Comparison of ENCODE assay signal across 19 mouse cellular contexts in the genomic region with DNA sequence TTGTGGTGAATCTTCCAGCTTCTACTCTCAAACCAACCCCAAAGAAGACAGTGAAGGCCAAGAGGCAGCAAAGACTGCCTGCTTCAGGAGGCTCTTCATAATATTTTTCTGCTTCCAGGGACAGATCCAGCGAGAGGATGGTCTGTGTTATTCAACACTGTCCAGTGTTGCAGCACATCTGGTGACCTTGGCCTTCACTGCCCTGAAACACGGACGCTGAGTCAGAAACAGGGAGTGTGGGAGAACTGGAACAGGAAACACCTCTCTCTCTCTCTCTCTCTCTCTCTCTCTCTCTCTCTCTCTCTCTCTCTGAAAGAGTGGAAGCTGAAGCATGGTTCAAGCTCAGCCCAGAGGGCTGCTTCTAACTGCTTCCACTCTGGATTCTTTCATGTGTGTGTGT. TPM values are rescaled to one million over a fixed set of nuclear protein-coding genes. Genes with fewer than 3 reads are reported as not detected.
DNase-seq lines count a peak whose midpoint lies in the region; ATAC-seq and TF ChIP-seq lines count a peak whose summit lies in the region.
"Had no signal": no experiment of that assay in that cellular context is flagged by ENCODE, and none has a peak within 500 bp of the region (broad histone marks: within the 10 kb centered on the region; RNA-seq: fewer than 3 reads in every experiment).

No protein-coding gene starts in this region.

- WGBS in midbrain, embryonic 14.5 days = 80% methylated on average over 3 of the region's 3 CpGs

- H3K9ac ChIP-seq in midbrain, embryonic 14.5 days (replicated peaks; ENCODE audit: low read length) = no peak overlapping the region
- H3K9ac ChIP-seq: liver, embryonic 13.5 days; neural tube, embryonic 13.5 days had no signal

- no peaks in the 10 kb centered on the region for H3K4me1 ChIP-seq in midbrain, embryonic 14.5 days (ENCODE audit: control insufficient read depth, insufficient read depth, low read length)
- H3K4me1 ChIP-seq: liver, embryonic 13.5 days; neural tube, embryonic 13.5 days had no signal

- no peaks in the 10 kb centered on the region for H3K9me3 ChIP-seq in midbrain, embryonic 14.5 days (ENCODE audit: control insufficient read depth, low read length)
- H3K9me3 ChIP-seq: embryonic facial prominence, embryonic 10.5 days; G1E; liver, embryonic 13.5 days; neural tube, embryonic 13.5 days had no signal

- H3K4me3 ChIP-seq in gastrocnemius, adult 2 months = no peak overlapping the region
- no peak overlapping the region for H3K4me3 ChIP-seq in midbrain, embryonic 14.5 days (replicated peaks; ENCODE audit: low read depth, low read length)
- H3K4me3 ChIP-seq: embryonic facial prominence, embryonic 10.5 days; liver, embryonic 13.5 days; neural tube, embryonic 13.5 days had no signal

- DNase-seq in gastrocnemius, adult 2 months = peak; percentile 50
- no peak for DNase-seq in gastrocnemius, postnatal 4 days (ENCODE audit: low spot score in 2 of 2)
- peak; percentile 50 for DNase-seq in lung, postnatal 25 days (ENCODE audit: low spot score)
- no peak for DNase-seq in lung, postnatal 14 days
- DNase-seq in NIH3T3 (ENCODE audit: low read depth) = peak; percentile 63
- peak; percentile 73 for DNase-seq in skeletal muscle tissue, adult 2 months (ENCODE audit: low read depth, low spot score)
- no peak for DNase-seq in right cerebral cortex, postnatal 14 days
- no peak for DNase-seq in midbrain, embryonic 14.5 days
- DNase-seq: cerebellum, adult 8-10 months; heart, postnatal 4 days; liver, embryonic 13.5 days; thymus, postnatal 25 days had no signal

- intact Hi-C loops in gastrocnemius, adult 2 months (cut with DNase I) = no loop called here

- TF ChIP-seq CTCF in gastrocnemius, adult 2 months (IDR thresholded peaks at IDR 0.05) = no peak

- H3K4me2 ChIP-seq in midbrain, embryonic 14.5 days (ENCODE audit: low read length) = no peak overlapping the region
- H3K4me2 ChIP-seq: liver, embryonic 13.5 days; neural tube, embryonic 13.5 days had no signal

- no peaks in the 10 kb centered on the region for H3K36me3 ChIP-seq in midbrain, embryonic 14.5 days (ENCODE audit: control insufficient read depth, insufficient read depth, low read length)
- H3K36me3 ChIP-seq: embryonic facial prominence, embryonic 10.5 days; G1E; liver, embryonic 13.5 days; neural tube, embryonic 13.5 days had no signal

- no peaks in the 10 kb centered on the region for H3K27me3 ChIP-seq in midbrain, embryonic 14.5 days (ENCODE audit: control insufficient read depth, insufficient read depth, low read length)
- H3K27me3 ChIP-seq: liver, embryonic 13.5 days; neural tube, embryonic 13.5 days had no signal

- no peak for ATAC-seq in midbrain, embryonic 14.5 days (ENCODE audit: low FRiP score, low TSS enrichment)
- ATAC-seq: inflammation-experienced regulatory T-cells, adult 6 months had no signal

- peak overlapping the region; percentile 65 for H3K27ac ChIP-seq in gastrocnemius, adult 2 months
- no peak overlapping the region for H3K27ac ChIP-seq in midbrain, embryonic 14.5 days (replicated peaks; ENCODE audit: low read depth, low read length)
- H3K27ac ChIP-seq: embryonic facial prominence, embryonic 10.5 days; liver, embryonic 13.5 days; neural tube, embryonic 13.5 days had no signal

RNA-seq across cellular contexts. Expression of a gene that starts 30.6 kb away (rescaled TPM):
- total RNA-seq in gastrocnemius, adult 2 months (2021) = not detected
- total RNA-seq in gastrocnemius, postnatal 4 days (2021) = not detected
- polyA plus RNA-seq in midbrain, embryonic 14.5 days (2014; fragmentation: Nextera tagmentation; extraction: Ambion mirVana) = not detected in 2 replicates
- total RNA-seq: G1E; heart, adult 18-20 months; left cerebral cortex, postnatal 25 days had no signal
- polyA plus RNA-seq: embryonic facial prominence, embryonic 10.5 days; G1E; inflammation-experienced regulatory T-cells, adult 6 months; kidney, embryonic 14.5 days; neural tube, embryonic 13.5 days had no signal

RNA-seq across cellular contexts. Expression of a gene that starts 35.4 kb away (rescaled TPM):
- 10 to 100 TPM; 30.5 to 42.2 TPM for total RNA-seq in gastrocnemius, adult 2 months (2021)
- total RNA-seq in gastrocnemius, postnatal 4 days (2021) = 10 to 100 TPM; 89.0 to 91.4 TPM
- 4.3 and 7.6 TPM in 2 replicates for polyA plus RNA-seq in midbrain, embryonic 14.5 days (2014; fragmentation: Nextera tagmentation; extraction: Ambion mirVana)

RNA-seq across cellular contexts. Expression of a gene that starts 58.8 kb away (rescaled TPM):
- 100 to 1,000 TPM; 201 to 232 TPM for total RNA-seq in gastrocnemius, adult 2 months (2021)
- 100 to 1,000 TPM; 174 to 190 TPM for total RNA-seq in gastrocnemius, postnatal 4 days (2021)
- 203 and 204 TPM in 2 replicates for polyA plus RNA-seq in midbrain, embryonic 14.5 days (2014; fragmentation: Nextera tagmentation; extraction: Ambion mirVana)

RNA-seq across cellular contexts. Expression of a gene that starts 59.0 kb away (rescaled TPM):
- total RNA-seq in gastrocnemius, adult 2 months (2021) = 10 to 100 TPM; 19.8 to 24.3 TPM
- 10 to 100 TPM; 40.9 to 43.3 TPM for total RNA-seq in gastrocnemius, postnatal 4 days (2021)
- polyA plus RNA-seq in midbrain, embryonic 14.5 days (2014; fragmentation: Nextera tagmentation; extraction: Ambion mirVana) = 172 and 186 TPM in 2 replicates

Comparison
In these comparisons a context has a peak if more than half of its experiments do, and no peak if none do; other contexts are left out.
1. DNase-seq: peak in gastrocnemius, adult 2 months (single experiment), lung, postnatal 25 days (single experiment), NIH3T3 (single experiment) and skeletal muscle tissue, adult 2 months (single experiment); none in gastrocnemius, postnatal 4 days (0 of 2), lung, postnatal 14 days (single experiment), right cerebral cortex, postnatal 14 days (single experiment) and midbrain, embryonic 14.5 days (single experiment).